1 mouse cellular context compared by ENCODE assay signal in the genomic region with DNA sequence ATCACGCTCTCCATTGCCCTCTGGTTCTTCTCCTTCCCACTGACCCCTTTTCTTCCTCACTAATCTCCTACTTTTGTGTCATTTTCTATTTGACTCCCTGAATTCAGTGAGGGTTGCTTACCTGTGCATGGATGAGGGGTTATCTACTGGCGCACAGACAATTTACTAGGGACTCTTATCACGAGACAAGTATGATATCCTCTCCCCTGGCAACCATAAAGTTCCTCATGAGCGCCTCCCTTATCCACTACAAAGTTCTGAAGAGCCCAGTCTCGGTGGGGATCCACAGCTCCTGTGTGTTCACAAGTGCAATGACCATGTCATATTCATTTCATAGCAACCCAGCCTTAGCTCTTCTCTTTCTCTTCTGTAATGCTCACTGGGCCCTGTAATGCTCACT.
A peak's percentile ranks its signal among the peaks of the same experiment; 100 is the strongest.
TF ChIP-seq lines count a peak whose summit lies in the region.

No protein-coding gene starts in this region.

TF ChIP-seq in MEL, 35 proteins besides CTCF, POLR2A, EP300 and RAD21:
- TF ChIP-seq TCF12 (IDR thresholded peaks at IDR 0.05; ENCODE audit: low read depth, low read length) (peak; percentile 87), SIN3A (IDR thresholded peaks at IDR 0.05; ENCODE audit: low read length) (peak; percentile 33; the same call in 1 of the 2 replicates), TAL1 (IDR thresholded peaks at IDR 0.05; ENCODE audit: low read length) (peak; percentile 30), ZKSCAN1 (IDR thresholded peaks at IDR 0.05; ENCODE audit: low read depth, low read length) (no peak), ETS1 (IDR thresholded peaks at IDR 0.05; ENCODE audit: low read depth, low read length) (peak; percentile 57; the same call in 1 of the 2 replicates), ZC3H11A (IDR thresholded peaks at IDR 0.05; ENCODE audit: low read depth, low read length) (no peak), MYC (IDR thresholded peaks at IDR 0.05; ENCODE audit: low read depth, low read length) (no peak), ZNF384 (IDR thresholded peaks at IDR 0.05; ENCODE audit: low read depth, low read length) (peak; percentile 56), GABPA (IDR thresholded peaks at IDR 0.05; ENCODE audit: low read depth, low read length) (no peak), SMC3 (IDR thresholded peaks at IDR 0.05; ENCODE audit: low read depth, low read length) (no peak), MAZ (IDR thresholded peaks at IDR 0.05; ENCODE audit: low read depth, low read length) (no peak), CHD1 (IDR thresholded peaks at IDR 0.05; ENCODE audit: low read depth, low read length) (no peak), MYB (IDR thresholded peaks at IDR 0.05; ENCODE audit: low read depth, low read length) (no peak), ELF1 (IDR thresholded peaks at IDR 0.05; ENCODE audit: low read depth, low read length) (no peak), E2F4 (IDR thresholded peaks at IDR 0.05; ENCODE audit: borderline replicate concordance, low read depth, low read length) (no peak), BHLHE40 (IDR thresholded peaks at IDR 0.05; ENCODE audit: borderline replicate concordance, low read depth, low read length) (peak; percentile 84; the same call in 1 of the 2 replicates), HCFC1 (IDR thresholded peaks at IDR 0.05; ENCODE audit: low read depth, low read length) (no peak), GATA1 (IDR thresholded peaks at IDR 0.05; ENCODE audit: low read depth, low read length) (peak; percentile 93)
